Mouse (Mus musculus): Measurements from ENCODE around the gene Des.

Des gene

DNA sequence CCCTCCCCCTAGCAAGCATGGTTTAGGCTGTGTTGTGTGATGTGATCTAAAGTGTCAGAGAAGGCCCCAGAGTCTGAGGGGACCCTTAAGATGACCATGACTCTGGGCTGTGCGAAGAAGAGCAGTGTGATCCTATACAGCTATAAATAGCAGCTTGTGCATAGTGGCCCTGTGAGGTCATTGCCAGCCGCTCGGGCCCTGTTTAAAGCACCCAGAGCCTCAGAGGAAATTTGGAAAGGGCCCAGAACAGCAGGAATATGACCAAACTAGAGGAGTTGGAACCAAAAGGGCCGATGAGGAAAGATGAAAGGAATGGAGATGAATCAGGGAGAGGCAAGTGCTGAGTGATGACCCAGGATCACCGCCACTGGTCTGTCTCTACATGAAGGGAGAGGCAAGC, 12.8 kb upstream of the Des start:
- DNase-seq (ENCODE audit: low spot score in 2 of 2) = no peak

DNA sequence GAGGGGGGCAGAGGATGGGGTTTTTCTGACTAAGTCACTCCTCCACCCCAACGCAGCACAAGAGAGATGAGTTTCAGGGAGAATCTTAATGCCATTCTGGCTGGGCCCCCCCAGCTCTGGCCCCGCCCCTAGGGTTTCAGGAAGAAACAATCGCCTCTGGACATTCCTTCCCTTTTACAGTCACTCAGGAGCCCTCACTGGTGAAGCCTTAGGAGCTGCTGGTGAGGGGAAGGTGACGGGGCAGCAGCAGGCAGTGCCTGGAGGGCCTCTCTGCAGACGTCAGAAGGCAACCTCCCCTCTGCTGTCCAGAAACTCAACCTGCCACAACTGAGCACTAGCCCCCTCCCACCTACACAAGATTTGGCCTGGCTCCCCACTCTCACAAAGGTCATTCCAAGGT, 10.9 kb upstream of the Des start:
- no peak for DNase-seq (ENCODE audit: low spot score in 2 of 2)

DNA sequence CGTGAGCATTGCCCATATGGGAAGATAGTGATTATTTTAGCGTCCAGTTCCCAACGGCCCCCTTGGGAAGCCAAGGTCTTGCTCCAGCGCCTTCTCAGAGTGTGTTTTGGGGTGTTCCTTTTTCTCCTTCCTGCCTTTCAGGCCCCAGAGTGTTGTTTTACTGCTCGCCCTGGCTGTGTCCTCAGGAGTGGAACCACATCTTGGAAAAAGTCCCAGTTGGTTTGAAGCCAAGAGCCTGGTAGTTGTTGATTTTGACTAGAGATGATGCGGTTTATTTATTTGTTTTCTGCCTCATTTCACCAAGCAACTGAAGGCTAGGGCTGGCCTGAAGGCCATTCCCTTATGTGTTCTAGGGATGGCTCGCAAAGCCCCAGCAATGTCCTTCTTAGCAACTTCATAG, 2.9 kb upstream of the Des start:
- no peak for DNase-seq (ENCODE audit: low spot score in 2 of 2)

DNA sequence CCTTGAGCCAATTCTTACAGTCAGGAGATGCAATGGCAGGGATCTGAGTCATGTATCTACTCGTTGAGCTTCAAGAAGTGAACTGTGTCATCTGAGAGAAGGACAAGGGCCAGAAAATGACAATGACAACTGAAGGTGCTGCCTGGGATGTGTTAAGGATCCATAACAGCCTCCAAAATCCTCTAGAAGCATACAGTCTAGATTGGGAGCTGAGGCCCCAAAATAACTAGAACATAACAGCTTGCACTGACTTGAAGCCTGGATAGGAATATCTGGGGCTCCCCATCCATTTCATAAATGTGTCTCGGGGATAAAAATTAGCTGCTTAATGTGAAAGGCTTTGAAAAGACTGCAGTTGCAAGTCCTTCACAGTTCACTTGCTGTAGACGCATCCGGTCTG, 2.1 kb upstream of the Des start:
- DNase-seq (ENCODE audit: low spot score in 2 of 2) = peak in 1 of 2 experiments; percentile 38

DNA sequence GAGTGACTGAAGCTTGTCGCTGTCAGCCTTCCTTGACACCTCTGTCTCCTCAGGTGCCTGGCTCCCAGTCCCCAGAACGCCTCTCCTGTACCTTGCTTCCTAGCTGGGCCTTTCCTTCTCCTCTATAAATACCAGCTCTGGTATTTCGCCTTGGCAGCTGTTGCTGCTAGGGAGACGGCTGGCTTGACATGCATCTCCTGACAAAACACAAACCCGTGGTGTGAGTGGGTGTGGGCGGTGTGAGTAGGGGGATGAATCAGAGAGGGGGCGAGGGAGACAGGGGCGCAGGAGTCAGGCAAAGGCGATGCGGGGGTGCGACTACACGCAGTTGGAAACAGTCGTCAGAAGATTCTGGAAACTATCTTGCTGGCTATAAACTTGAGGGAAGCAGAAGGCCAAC, 783 bp upstream of the Des start:
- peak in 1 of 2 experiments; percentile 63 for DNase-seq (ENCODE audit: low spot score in 2 of 2)

DNA sequence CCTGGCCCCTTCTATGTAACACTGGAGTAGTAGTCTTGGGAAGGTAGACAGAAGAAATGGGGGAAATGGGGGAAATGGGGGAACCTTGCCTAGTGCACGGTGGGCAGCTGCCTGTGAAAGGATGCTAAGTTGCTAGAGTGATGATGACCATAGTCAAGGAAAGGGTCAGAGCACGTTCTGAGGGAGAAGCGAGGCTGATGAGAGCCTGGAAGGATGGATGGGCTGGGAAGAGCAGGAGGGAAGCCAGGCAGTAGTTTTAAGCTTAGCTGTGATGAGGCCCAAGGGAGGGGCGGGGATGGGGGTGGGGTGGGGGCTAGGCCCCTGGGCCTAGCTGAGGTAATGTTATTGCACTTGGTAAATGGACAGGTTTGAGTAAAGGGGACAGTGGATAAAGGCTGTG, 994 bp downstream of the Des start:
- DNase-seq (ENCODE audit: low spot score in 2 of 2) = no peak

DNA sequence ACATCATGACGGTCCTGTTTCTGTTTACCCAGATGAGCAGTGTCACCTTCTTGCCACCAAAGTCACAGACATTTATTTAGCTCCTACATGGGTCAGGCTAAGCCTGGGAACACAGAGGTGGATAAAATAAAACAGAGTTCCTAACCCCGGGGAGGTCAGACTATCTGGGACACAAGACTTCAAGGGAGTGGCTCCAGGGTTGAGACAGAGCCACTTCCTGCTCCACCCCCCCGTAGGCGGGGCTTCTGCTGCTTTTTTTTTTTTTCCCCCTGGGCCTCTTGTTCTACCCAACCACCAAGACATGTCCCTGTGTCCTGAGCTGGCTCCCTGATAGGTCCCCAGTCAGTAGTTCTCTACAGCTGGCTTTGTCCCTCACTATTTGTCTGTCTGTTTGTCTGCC, 1.6 kb downstream of the Des start:
- no peak for DNase-seq (ENCODE audit: low spot score in 2 of 2)

DNA sequence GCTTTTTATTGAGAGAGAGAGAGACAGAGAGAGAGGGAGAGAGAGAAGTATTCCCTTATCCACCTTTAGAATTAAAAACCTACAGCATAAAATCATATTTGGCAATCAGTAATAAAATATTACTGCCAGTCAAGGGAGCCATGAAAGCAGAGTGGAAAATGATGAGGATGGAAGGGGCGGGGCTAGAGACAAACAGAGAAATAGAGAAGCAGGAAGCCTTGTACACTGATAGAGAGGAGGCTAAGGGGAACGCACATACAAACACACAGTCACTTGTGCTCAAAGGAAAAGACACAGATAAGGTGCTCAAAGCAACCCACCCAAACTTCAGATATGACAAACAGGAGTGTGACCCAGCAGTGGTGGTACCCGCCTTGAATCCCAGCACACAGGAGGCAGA, 3.7 kb downstream of the Des start:
- DNase-seq (ENCODE audit: low spot score in 2 of 2) = no peak

DNA sequence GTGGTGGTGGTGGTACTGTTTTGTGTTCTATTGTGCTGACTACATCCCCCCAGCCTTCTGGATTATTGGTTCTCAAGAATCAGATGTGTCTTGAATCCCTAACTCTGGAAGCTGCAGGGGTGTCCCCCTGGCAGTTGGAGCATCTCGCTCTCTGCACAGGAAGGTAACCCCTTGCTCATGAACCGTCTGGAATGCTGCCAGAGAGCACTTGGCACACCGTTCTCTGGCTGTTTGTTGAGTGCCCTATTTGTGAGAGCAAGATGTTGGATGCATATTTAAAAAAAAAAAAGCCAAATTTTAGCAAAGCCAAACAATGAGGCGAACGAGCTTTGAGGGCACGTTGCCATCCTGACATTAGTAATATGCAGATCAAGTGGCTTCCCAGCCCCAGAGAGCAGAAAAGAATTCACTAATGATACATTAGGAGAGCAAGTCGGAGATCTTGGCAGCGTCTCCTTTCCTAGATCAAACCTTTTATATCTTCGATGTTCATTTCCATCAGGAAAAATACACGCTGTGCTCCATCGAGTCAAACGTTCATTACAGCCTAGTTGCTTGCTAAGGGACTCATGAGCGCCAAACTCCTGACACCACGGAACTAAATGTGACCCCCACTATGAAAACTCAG, 5.5 kb downstream of the Des start:
- DNase-seq (ENCODE audit: low spot score in 2 of 2) = no peak

DNA sequence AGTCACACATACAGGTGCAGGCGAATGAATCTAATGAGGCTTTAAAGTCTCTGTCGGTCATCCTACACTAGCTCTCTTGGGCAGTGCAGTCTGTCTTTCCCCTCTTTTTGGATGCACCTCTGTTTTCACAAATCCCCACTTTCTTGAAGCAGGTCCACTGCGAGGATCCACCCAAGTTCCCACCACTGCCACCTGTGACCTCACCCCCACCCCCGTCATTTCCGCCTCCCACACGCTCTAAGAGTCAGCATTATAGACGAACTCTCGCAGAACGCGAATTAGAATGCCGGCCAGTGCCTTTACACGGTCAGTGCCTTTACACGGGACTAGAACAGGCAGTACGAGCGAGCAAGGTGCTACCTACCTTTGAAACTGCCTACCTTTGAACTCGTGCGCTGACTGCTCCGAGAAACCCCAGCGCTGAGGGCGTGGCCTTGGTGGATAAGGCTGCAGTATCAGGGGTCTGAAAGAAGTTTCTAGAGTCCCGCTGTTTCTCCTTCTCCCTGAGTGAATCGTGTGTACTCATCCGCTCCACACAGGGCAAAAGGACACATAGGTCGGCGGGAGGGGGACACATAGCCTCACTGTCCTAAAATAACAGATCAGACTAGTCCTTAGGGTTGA, 9.3 kb downstream of the Des start:
- no peak for DNase-seq (ENCODE audit: low spot score in 2 of 2)

DNA sequence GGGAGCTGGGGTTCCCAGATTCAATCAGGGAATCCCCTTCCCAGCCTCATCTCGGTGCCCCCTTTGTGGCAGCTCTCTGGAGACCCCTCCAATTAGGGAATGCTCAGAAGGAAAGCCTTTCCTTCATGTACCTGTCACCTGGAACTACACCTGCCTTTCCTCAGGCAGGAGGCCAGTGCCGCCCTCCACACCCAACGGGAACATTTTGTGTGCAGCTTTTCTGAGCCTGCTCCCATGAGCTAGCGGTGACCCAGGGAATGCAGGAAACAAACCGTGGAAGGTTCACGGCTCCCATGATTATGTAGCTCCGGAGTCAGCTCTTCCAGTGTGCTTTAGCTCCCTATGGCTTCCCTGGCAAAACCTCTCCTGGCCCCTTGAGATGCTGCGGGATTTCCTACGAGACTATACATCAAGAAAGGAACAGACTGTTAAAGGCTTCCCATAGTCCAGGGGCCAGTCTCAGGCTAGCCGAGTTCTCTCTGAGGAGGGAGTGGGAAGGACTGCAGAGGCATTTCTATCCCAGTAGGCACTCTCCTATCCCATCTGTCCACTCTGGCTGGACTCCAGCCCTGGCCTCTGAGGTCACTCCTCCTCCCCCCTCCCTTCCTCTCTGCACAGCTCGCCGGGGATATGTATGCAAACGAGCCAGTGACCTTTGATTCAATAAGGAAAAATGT, 10.0 kb downstream of the Des start:
- DNase-seq (ENCODE audit: low spot score in 2 of 2) = no peak

DNA sequence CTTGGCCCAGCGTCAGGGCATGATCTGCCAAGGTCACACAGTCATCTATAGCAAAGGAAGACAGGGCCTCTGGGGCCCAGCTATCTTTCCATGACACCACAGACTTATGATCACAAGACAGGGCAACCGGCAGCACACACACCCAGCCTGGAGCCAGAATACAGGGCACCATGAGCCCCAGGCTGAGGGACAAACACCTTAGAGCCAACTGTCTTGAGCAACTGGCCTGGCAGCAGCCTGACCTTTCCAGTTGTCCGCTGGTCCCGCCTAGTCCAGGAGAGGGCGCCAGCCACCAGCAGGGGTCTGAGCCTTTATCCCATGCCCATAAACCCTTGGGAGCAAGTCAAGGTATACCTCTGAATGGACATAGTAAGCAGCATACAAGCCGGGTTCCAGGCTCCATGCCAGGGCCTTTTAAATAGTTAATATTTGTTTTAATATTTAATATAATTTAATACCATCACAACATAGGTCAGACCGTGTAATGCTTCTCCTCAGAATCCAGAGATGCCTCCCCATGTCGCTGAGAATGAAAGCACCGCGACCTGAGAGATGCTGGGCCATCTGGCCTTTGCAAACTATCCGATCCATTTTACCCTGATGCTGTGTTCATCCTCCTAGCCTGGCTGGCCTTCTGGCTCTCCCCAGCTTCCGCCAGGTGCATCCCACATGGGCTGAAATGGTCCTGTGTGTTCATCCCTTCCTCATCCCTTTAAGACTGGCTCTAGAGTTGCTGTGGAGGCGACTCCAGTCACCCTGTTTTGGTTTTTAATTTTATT, 11.4 kb downstream of the Des start:
- no peak for DNase-seq (ENCODE audit: low spot score in 2 of 2)

DNA sequence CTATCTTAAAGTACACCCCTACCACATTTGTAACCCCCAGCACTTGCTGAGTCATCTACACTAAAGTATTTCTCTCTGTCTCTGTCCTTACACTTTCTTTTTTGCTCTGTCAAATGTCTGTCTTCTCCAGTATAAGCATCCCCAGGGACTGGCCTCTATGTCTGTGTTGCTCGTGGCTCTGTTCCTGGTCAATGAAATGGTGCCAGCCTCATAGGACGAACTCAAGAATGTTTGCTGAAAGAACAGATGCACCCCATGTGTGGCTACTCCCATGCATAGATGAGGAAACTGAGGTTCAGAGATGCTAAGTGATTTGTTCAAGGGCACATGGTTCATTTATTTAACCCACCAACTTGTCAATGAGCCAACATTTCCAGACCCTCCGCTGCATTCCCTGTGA, 12.3 kb downstream of the Des start:
- no peak for DNase-seq (ENCODE audit: low spot score in 2 of 2)

DNA sequence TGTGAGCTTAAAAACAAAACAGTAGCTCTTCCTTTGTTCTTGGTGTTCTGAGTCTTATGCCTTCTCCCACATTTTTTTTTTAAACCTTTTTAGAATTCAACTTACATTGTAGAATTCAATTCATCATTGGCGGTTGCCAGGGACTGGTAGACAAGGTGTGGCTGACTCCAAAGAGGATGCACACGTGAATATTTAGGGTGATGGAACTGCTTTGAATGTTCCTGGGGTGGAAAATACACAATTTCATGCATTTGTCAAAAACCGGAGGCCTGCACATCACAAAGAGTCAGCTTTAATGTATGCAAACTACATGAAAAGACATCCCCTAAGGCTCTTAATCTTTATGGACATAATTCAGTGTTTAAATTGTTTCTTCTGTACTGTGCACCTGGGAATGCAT, 13.1 kb downstream of the Des start:
- no peak for DNase-seq (ENCODE audit: low spot score in 2 of 2)

DNA sequence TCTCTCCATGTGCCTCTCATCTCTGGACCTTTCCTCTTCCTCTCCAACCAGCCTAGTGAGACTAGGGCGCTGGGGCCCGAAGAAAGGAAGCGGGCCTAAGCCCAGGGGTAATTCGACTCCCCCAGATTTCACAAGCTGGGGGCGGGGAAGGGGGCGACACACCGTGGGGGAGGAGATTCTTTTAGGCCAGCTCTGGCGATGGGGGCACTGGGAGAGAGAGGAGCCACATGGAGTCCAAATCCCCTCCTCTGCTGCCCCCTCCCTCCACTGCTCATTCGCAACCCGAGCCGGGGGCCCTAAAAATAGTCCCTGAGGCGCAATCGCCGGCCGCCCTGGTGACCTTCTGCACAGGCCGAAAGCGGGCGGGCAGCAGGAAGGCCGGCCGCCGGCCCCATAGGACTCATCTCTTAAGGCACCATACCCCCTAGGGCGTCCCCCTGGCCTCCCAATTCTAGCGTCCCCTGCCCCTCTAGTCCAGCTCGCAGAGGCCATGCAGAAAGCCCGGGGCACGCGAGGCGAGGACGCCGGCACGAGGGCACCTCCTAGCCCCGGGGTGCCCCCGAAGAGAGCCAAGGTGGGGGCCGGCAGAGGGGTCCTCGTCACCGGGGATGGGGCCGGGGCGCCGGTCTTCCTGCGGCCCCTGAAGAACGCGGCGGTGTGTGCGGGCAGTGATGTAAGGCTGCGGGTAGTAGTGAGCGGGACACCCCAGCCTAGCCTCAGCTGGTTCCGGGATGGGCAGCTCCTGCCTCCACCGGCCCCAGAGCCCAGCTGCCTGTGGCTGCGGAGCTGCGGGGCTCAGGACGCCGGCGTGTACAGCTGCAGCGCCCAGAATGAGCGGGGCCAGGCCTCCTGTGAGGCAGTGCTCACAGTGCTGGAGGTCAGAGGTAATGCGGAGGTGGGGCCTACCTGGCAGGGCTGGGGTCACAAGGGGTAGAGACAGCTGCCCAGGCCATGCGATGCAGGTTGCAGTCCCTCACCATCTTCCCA, 15.1 kb downstream of the Des start, which contains the start of gene Speg:
Gene Speg (plus strand): TSS at position 348 of the 987 bp plus-strand sequence.
- DNase-seq (ENCODE audit: low spot score in 2 of 2) = no peak

DNA sequence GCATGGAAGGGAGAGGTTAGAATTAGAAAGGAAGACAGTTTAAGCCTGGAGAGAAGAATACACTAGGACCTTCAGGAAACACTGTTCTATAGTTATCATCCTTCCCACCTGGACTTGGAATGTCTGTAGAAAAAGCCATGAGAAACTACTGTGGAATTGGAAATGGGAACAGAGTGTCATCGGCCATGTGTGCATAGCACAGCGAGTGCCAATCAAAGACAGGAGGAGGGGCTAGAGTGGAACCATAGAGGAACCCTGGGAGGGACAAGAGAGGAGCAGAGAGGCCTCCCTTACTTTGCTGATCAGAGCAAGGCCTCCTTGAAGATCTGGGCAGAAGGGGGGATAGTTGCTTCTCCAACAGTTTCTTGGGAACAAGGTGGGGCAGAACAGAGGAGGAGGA, 19.1 kb downstream of the Des start:
- no peak for DNase-seq (ENCODE audit: low spot score in 2 of 2)

DNA sequence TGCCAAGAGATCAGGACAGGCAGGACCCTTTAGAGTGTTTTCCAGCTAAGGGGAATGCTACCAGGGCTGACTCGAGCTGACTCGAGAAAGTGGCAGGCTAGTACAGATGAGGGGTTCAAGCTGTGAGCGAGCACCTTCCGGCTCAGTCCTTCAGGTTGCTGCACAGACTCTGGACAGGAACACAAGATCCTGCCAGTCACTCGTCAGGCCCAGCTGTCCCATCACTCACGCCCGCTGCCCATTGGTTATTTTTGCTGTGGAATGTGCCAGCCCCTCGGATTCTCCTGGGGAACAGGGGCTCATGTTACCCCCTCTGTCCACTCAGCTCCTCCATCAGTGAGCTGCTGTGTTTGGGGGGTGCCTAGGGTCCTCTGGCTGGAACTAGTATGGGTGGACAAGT, 19.8 kb downstream of the Des start:
- DNase-seq (ENCODE audit: low spot score in 2 of 2) = no peak

DNA sequence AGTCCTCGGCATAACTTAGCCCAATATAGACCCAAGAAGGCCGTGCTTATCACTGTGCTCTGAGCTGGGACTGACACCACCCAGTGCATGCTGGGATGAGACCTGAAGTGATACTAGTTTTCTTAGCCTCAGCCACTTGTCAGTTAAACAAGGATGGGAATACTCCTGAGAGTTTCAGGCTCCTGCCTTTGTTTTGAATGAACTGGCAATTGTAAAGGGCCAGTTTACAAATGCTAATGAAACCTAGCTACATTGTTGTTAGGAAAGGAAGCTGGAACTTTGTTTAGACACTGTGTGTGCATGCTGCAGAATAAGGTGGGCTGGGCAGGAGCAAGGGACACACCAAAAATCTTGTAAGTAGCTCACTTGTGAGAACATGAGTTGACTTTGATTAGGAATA, 20.8 kb downstream of the Des start:
- no peak for DNase-seq (ENCODE audit: low spot score in 2 of 2)

DNA sequence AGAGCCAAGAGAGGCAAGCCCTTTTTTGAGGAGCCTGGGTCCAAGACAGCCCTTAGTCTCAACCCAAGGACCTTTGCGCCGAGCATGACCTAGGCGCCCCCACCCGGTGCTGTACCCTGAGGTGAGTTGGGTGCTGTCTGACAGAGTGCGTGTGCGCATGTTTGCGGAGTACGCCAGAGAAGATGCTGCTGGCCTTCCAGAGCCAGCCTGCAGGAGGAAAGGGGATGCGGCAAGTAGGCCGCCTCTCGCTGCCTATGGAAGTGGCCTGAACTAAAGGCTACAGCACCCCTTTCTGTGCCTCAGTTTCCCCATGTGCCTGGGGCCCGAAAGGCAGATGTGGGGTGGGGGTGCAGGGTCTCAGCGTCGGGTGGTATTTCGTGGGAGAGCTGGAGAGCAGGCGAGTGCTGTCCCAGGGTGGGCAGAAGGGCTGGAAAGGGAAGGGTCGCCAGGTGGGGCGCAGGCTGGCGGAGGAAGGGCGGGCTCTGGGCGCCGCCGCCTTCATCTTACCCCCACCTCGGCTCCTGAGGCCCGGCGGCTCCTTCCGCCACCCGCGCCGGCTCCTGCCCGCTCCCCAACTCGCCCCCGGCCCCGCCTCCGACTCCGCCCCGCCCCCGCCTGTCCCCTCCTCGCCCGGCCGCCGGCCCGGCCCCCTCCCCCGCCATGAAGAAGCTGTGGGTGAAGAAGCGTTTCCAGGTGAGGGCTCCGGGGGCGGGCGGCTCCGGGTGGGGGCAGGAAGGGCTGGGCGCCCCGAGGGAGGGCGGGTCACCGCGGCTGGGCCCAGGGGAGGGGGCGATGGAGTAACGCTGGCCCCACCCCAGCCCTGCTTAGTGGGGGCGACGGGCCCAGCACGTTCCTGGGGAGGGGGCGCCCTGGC, 21.6 kb downstream of the Des start:
- DNase-seq (ENCODE audit: low spot score in 2 of 2) = no peak

DNA sequence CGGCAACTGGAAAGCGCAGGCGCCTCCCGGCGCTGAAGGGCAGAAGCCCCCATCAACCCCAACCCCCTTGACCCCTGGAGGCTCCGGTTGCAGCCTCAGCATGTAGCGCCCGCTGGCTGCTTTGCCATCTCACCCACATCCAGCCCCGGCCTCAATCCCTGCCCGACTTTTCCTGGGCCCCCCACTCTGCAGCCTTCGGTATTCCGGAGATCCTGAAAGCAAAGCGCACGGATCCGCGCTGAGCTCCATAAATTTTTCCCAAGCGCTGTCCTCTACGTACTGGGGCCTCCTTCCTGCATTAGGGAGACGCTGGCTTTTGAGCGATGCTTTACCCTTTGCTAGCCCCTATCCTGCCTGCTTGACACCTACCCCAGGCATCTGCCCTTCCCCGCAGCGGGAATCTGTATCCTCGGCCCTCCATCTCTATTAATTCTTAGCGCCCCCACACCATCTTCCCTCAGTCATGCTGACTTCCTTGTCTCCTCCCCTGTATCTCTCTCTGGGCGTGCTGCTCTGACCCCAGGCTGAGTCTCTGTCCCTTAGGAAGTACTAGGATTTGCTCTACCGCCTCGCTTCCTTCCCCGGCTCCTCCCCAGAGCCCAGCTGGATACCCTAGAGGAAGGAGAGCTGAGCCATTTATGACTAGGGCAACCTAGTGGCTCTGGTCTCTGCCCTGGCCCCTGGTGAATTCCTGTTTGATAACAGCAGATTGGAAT, 22.4 kb downstream of the Des start:
- DNase-seq (ENCODE audit: low spot score in 2 of 2) = no peak
